Mouse (Mus musculus): ENCODE results near the gene Ppme1.

Ppme1 gene

GRCm38 (mm10) chr7:100327514-100327913 lies 44.6 kb downstream of the Ppme1 start:
- no peak for DNase-seq (ENCODE audit: low spot score in 2 of 2)

- peak in 1 of 2 experiments; percentile 20 for DNase-seq (ENCODE audit: low spot score in 2 of 2)
Measured at GRCm38 (mm10) chr7:100325482-100325881, 46.6 kb downstream of the Ppme1 start.

- DNase-seq (ENCODE audit: low spot score in 2 of 2): no peak
Measured at GRCm38 (mm10) chr7:100323721-100324120, 48.4 kb downstream of the Ppme1 start.

- no peak for DNase-seq (ENCODE audit: low spot score in 2 of 2)
Measured at GRCm38 (mm10) chr7:100317534-100317933, 54.6 kb downstream of the Ppme1 start.

GRCm38 (mm10) chr7:100316924-100317323 lies 55.2 kb downstream of the Ppme1 start:
- no peak for DNase-seq (ENCODE audit: low spot score in 2 of 2)

- DNase-seq (ENCODE audit: low spot score in 2 of 2): no peak
Measured at GRCm38 (mm10) chr7:100312716-100313115, 59.4 kb downstream of the Ppme1 start.

GRCm38 (mm10) chr7:100310290-100310689 lies 61.8 kb downstream of the Ppme1 start:
- DNase-seq (ENCODE audit: low spot score in 2 of 2): peak; percentile 20 to 50

- DNase-seq (ENCODE audit: low spot score in 2 of 2): no peak
Measured at GRCm38 (mm10) chr7:100309679-100310078, 62.4 kb downstream of the Ppme1 start.

GRCm38 (mm10) chr7:100309216-100309615 lies 62.9 kb downstream of the Ppme1 start:
- no peak for DNase-seq (ENCODE audit: low spot score in 2 of 2)

GRCm38 (mm10) chr7:100307872-100308653 lies 64.0 kb downstream of the Ppme1 start:
- DNase-seq (ENCODE audit: low spot score in 2 of 2): no peak

- DNase-seq (ENCODE audit: low spot score in 2 of 2): no peak
Measured at GRCm38 (mm10) chr7:100305894-100306293, 66.2 kb downstream of the Ppme1 start.

- DNase-seq (ENCODE audit: low spot score in 2 of 2): no peak
Measured at GRCm38 (mm10) chr7:100302316-100302715, 69.8 kb downstream of the Ppme1 start.

GRCm38 (mm10) chr7:100301390-100301789 lies 70.7 kb downstream of the Ppme1 start:
- no peak for DNase-seq (ENCODE audit: low spot score in 2 of 2)

- no peak for DNase-seq (ENCODE audit: low spot score in 2 of 2)
Measured at GRCm38 (mm10) chr7:100298861-100299510, 73.1 kb downstream of the Ppme1 start.

- no peak for DNase-seq (ENCODE audit: low spot score in 2 of 2)
Measured at GRCm38 (mm10) chr7:100296699-100297098, 75.4 kb downstream of the Ppme1 start.

GRCm38 (mm10) chr7:100295745-100296144 lies 76.4 kb downstream of the Ppme1 start:
- DNase-seq (ENCODE audit: low spot score in 2 of 2): no peak

GRCm38 (mm10) chr7:100293546-100293945 lies 78.6 kb downstream of the Ppme1 start:
- DNase-seq (ENCODE audit: low spot score in 2 of 2): no peak

GRCm38 (mm10) chr7:100288622-100289021 lies 83.5 kb downstream of the Ppme1 start:
- DNase-seq (ENCODE audit: low spot score in 2 of 2): no peak

- DNase-seq (ENCODE audit: low spot score in 2 of 2): no peak
Measured at GRCm38 (mm10) chr7:100287748-100288578, 84.1 kb downstream of the Ppme1 start.

- peak in 1 of 2 experiments; percentile 7 for DNase-seq (ENCODE audit: low spot score in 2 of 2)
Measured at GRCm38 (mm10) chr7:100285383-100285782, 86.7 kb downstream of the Ppme1 start, which contains the start of gene P4ha3. TSS of gene P4ha3 (plus strand) at chr7:100285520.

- no peak for DNase-seq (ENCODE audit: low spot score in 2 of 2)
Measured at GRCm38 (mm10) chr7:100283298-100283697, 88.8 kb downstream of the Ppme1 start.

GRCm38 (mm10) chr7:100281596-100281995 lies 90.5 kb downstream of the Ppme1 start:
- no peak for DNase-seq (ENCODE audit: low spot score in 2 of 2)
